Mouse (Mus musculus) kidney, embryonic 16.5 days (tissue): ENCODE data around the gene H2-T22. TPM values are rescaled to one million over a fixed set of nuclear protein-coding genes. Genes with fewer than 3 reads are reported as not detected.
"Not testable (repeated sequence)": the region's sequence is repeated elsewhere in the genome, so short reads cannot be mapped to it uniquely, and the experiment has no call there.

Source experiments
- ATAC-seq: fragments of 200-750 bp; cut with Nextera tagmentation; 2 replicates; pipeline ENCODE4 v1.8.0; 2017; ENCODE audit warnings: moderate TSS enrichment; ENCODE audit not compliant: low FRiP score, low TSS enrichment
- H3K27ac ChIP-seq: fragments of 300-500 bp; sonication (generic); 2 replicates; pipeline ENCODE4 v1.5.1; 2014; ENCODE audit warnings: low read length
- H3K27me3 ChIP-seq: fragments of 300-500 bp; sonication (generic); 2 replicates; pipeline ENCODE4 v1.6.1; 2014; ENCODE audit warnings: low read length, control low read depth, mixed read lengths; ENCODE audit not compliant: insufficient read depth
- H3K36me3 ChIP-seq: fragments of 300-500 bp; sonication (generic); 2 replicates; pipeline ENCODE4 v1.6.1; 2014; ENCODE audit warnings: low read length, control low read depth, mixed read lengths; ENCODE audit not compliant: insufficient read depth
- H3K4me1 ChIP-seq: fragments of 300-500 bp; sonication (generic); 2 replicates; pipeline ENCODE4 v1.6.1; 2014; ENCODE audit warnings: low read length, control low read depth, mixed read lengths; ENCODE audit not compliant: insufficient read depth
- H3K4me2 ChIP-seq: fragments of 300-500 bp; sonication (generic); replicated peaks from 2 replicates; pipeline ENCODE4 v1.6.1; 2014; ENCODE audit warnings: low read depth, low read length
- H3K4me3 ChIP-seq: fragments of 300-500 bp; sonication (generic); 2 replicates; pipeline ENCODE4 v1.5.1; 2014; ENCODE audit warnings: mild to moderate bottlenecking, low read length
- H3K9ac ChIP-seq: fragments of 300-500 bp; sonication (generic); replicated peaks from 2 replicates; pipeline ENCODE4 v1.6.1; 2014; ENCODE audit warnings: low read length
- H3K9me3 ChIP-seq: fragments of 300-500 bp; sonication (generic); 2 replicates; pipeline ENCODE4 v1.6.1; 2016; ENCODE audit warnings: low read length, control low read depth
- WGBS: fragments of 180-500 bp; shearing (Covaris S2); extraction: QIAGEN DNeasy Blood & Tissue Kit; methylation state at CpG from one replicate; pipeline ENCODE4 v1.1.7; 2014; 5-methylcytosine and 5-hydroxymethylcytosine counted together
- polyA plus RNA-seq: library from polyadenylated mRNA; unstranded; fragments of >200 nt; fragmentation: Nextera tagmentation; extraction: Ambion mirVana; gene quantifications from 2 replicates; pipeline ENCODE4 v1.2.1, GENCODE M21; 2015

Gene H2-T22
- polyA plus RNA-seq, 1 experiment from 2014 or later = 16.0 TPM

- Histone ChIP-seq H3K27ac (no peak overlapping the region), H3K9me3 (no peaks in the 10 kb centered on the region), H3K4me1 (peaks cover 14% of the 10 kb centered on the region), H3K36me3 (no peaks in the 10 kb centered on the region), H3K27me3 (no peaks in the 10 kb centered on the region), H3K4me2 (no peak overlapping the region), H3K9ac (no peak overlapping the region), H3K4me3 (no peak overlapping the region)
- ATAC-seq = no peak
- 94% methylated on average over 1 of the region's 1 CpGs for WGBS
Measured at GRCm38 (mm10) chr17:36021309-36021708, 21.2 kb downstream of the H2-T22 start.

- Histone ChIP-seq H3K27ac (no peak within 1 kb of the TSS), H3K36me3 (no peaks in the 10 kb centered on the region), H3K9ac (no peak within 1 kb of the TSS), H3K4me2 (peak within 1 kb of the TSS; percentile 17), H3K9me3 (no peaks in the 10 kb centered on the region), H3K4me1 (peaks cover 14% of the 10 kb centered on the region), H3K4me3 (no peak within 1 kb of the TSS), H3K27me3 (no peaks in the 10 kb centered on the region)
- 39% methylated on average over 15 of the region's 15 CpGs for WGBS
- peak; percentile 58 for ATAC-seq
Measured at GRCm38 (mm10) chr17:36020191-36021073, 22.1 kb downstream of the H2-T22 start, which contains the start of gene H2-T24. Gene H2-T24, minus strand, starts transcription at chr17:36020560.

GRCm38 (mm10) chr17:36019519-36019918, 23.0 kb downstream of the H2-T22 start:
- H3K4me2 ChIP-seq = no peak overlapping the region
- no peak for ATAC-seq
- no peak overlapping the region for H3K4me3 ChIP-seq
- no peak overlapping the region for H3K27ac ChIP-seq
- WGBS = 68% methylated on average over 3 of the region's 3 CpGs
- H3K9ac ChIP-seq = no peak overlapping the region
- H3K36me3 ChIP-seq = peaks cover 8% of the 10 kb centered on the region
- H3K4me1 ChIP-seq = peaks cover 14% of the 10 kb centered on the region
- no peaks in the 10 kb centered on the region for H3K27me3 ChIP-seq
- no peaks in the 10 kb centered on the region for H3K9me3 ChIP-seq

GRCm38 (mm10) chr17:36018979-36019378, 23.6 kb downstream of the H2-T22 start:
- Histone ChIP-seq H3K9me3 (no peaks in the 10 kb centered on the region), H3K4me3 (no peak overlapping the region), H3K9ac (no peak overlapping the region), H3K27me3 (no peaks in the 10 kb centered on the region), H3K36me3 (peaks cover 13% of the 10 kb centered on the region), H3K4me1 (peaks cover 10% of the 10 kb centered on the region), H3K4me2 (no peak overlapping the region), H3K27ac (no peak overlapping the region)
- WGBS = 72% methylated on average over 2 of the region's 2 CpGs
- ATAC-seq = no peak

GRCm38 (mm10) chr17:36017046-36017445, 25.5 kb downstream of the H2-T22 start:
- WGBS = 91% methylated on average over 5 of the region's 5 CpGs
- no peaks in the 10 kb centered on the region for H3K4me1 ChIP-seq
- H3K27ac ChIP-seq = no peak overlapping the region
- H3K9me3 ChIP-seq = no peaks in the 10 kb centered on the region
- no peak for ATAC-seq
- no peaks in the 10 kb centered on the region for H3K27me3 ChIP-seq
- peaks cover 13% of the 10 kb centered on the region for H3K36me3 ChIP-seq
- no peak overlapping the region for H3K9ac ChIP-seq
- no peak overlapping the region for H3K4me3 ChIP-seq
- no peak overlapping the region for H3K4me2 ChIP-seq

- no peak overlapping the region for H3K27ac ChIP-seq
- 91% methylated on average over 5 of the region's 5 CpGs for WGBS
- ATAC-seq = no peak
Measured at GRCm38 (mm10) chr17:36014977-36015376, 27.6 kb downstream of the H2-T22 start.

GRCm38 (mm10) chr17:36004409-36004808, 38.1 kb downstream of the H2-T22 start:
- ATAC-seq, H3K27me3 ChIP-seq, H3K4me3 ChIP-seq, H3K4me2 ChIP-seq, H3K27ac ChIP-seq, H3K4me1 ChIP-seq, H3K9ac ChIP-seq: not testable (repeated sequence)
- Histone ChIP-seq H3K36me3 (peaks cover 13% of the 10 kb centered on the region), H3K9me3 (peaks cover 10% of the 10 kb centered on the region)
- WGBS = 92% methylated on average over 7 of the region's 7 CpGs

More at GRCm38 (mm10) chr17:36014977-36015376, 27.6 kb downstream of the H2-T22 start:
- Histone ChIP-seq H3K4me2 (no peak overlapping the region), H3K9me3 (no peaks in the 10 kb centered on the region), H3K36me3 (peaks cover 13% of the 10 kb centered on the region), H3K27me3 (no peaks in the 10 kb centered on the region), H3K4me3 (no peak overlapping the region), H3K9ac (no peak overlapping the region), H3K4me1 (no peaks in the 10 kb centered on the region)

- no peak overlapping the region for H3K27ac ChIP-seq
- H3K9me3 ChIP-seq = peaks cover 10% of the 10 kb centered on the region
- H3K27me3 ChIP-seq = no peaks in the 10 kb centered on the region
- H3K4me3 ChIP-seq = no peak overlapping the region
- H3K36me3 ChIP-seq = peaks cover 13% of the 10 kb centered on the region
- 92% methylated on average over 7 of the region's 7 CpGs for WGBS
- H3K9ac ChIP-seq = no peak overlapping the region
- no peak overlapping the region for H3K4me2 ChIP-seq
- no peaks in the 10 kb centered on the region for H3K4me1 ChIP-seq
- no peak for ATAC-seq
Measured at GRCm38 (mm10) chr17:36003331-36003730, 39.2 kb downstream of the H2-T22 start.

- peaks cover 10% of the 10 kb centered on the region for H3K9me3 ChIP-seq
- H3K9ac ChIP-seq = no peak overlapping the region
- no peaks in the 10 kb centered on the region; the same call in 1 of the 2 replicates for H3K4me1 ChIP-seq
- WGBS = 96% methylated on average over 6 of the region's 6 CpGs
- H3K27me3 ChIP-seq = no peaks in the 10 kb centered on the region
- H3K4me2 ChIP-seq = no peak overlapping the region
- peaks cover 12% of the 10 kb centered on the region for H3K36me3 ChIP-seq
- ATAC-seq = no peak
- H3K27ac ChIP-seq = no peak overlapping the region
- H3K4me3 ChIP-seq = no peak overlapping the region
Measured at GRCm38 (mm10) chr17:36001966-36002365, 40.6 kb downstream of the H2-T22 start.
